Mouse (Mus musculus) liver, embryonic 14.5 days (tissue): ENCODE measurements around the gene Gtf2h3.

Experiments
- CTCF ChIP-seq: IDR thresholded peaks from 2 replicates; pipeline ENCODE4 v1.5.1; 2016; ENCODE audit warnings: antibody characterized with exemption, low read depth, control low read depth
- EP300 ChIP-seq: IDR thresholded peaks from 2 replicates; pipeline ENCODE4 v1.6.1; 2016; ENCODE audit warnings: antibody characterized with exemption, low read depth

DNA sequence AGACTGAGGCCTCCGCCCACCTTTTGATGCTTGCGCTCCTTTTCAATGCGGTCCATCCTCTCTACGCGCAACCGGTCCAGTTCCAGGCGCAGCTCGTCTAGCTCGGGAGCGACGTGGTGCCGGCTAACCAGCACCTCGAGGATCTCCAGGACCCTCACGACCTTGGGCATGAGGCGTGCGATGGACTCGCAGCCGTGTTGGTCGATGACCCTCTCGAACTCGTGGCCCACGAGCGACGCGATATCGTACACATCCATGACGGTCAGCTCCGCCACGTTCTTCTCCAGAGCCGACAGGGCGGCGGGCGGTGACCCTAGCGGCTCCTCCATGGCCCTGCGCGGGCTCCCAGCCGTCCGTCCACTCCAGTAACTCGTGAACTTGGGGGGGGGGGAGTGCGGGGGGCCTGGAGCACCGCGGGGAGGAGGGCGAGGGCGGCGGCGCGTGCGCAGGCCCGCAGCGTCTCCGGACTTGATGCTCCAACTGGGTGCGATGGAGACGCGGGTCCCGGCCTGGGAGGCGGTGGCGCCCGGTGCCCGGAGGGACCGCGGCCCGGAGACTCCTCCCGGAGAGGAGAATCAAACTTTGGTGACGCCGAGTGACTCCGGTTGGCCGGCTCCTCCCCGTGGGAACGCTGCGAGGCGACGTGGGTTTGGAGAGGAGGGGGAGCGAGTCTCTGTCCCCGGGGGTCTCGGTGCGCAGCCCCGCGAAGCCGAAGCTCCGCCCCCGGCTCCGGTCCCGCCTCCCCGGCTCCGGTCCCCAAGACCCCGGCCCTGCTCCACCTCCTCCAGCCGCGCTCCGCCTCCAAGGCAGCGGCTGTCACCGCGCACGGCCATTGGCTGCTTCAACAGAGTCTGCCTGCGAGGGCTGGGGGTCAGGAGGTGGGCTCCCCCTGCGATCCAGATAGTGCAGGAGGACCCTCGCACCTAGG lies 48.0 kb upstream of the Gtf2h3 start, which contains the start of gene Rilpl1:
- TF ChIP-seq CTCF (no peak), EP300 (no peak)
